Mouse (Mus musculus) gastrocnemius, adult 18-20 months (tissue): Measurements from ENCODE around the gene E2f7. TPM values are rescaled to one million over a fixed set of nuclear protein-coding genes. Genes with fewer than 3 reads are reported as not detected.

Source experiments
- DNase-seq: peaks from one replicate; pipeline ENCODE4 v3.0.0; 2021; ENCODE audit warnings: low spot score
- total RNA-seq, 2 experiments: library from RNA; stranded (reverse); gene quantifications; 2 replicates each; pipeline ENCODE4 v1.2.3; 2021

The E2f7 gene
- total RNA-seq, 2 experiments from 2014 or later: 0.27 to 1.0 TPM

GRCm38 (mm10) chr10:110773201-110773600, 28.0 kb downstream of the E2f7 start:
- no peak for DNase-seq

- DNase-seq: no peak
Measured at GRCm38 (mm10) chr10:110773878-110774277, 28.6 kb downstream of the E2f7 start.

GRCm38 (mm10) chr10:110781772-110782171, 36.5 kb downstream of the E2f7 start:
- DNase-seq: no peak

- DNase-seq: no peak
Measured at GRCm38 (mm10) chr10:110782655-110783054, 37.4 kb downstream of the E2f7 start.

- no peak for DNase-seq
Measured at GRCm38 (mm10) chr10:110788049-110788752, 43.0 kb downstream of the E2f7 start.

GRCm38 (mm10) chr10:110789683-110790082, 44.4 kb downstream of the E2f7 start:
- DNase-seq: no peak

GRCm38 (mm10) chr10:110793150-110793787, 48.0 kb downstream of the E2f7 start:
- no peak for DNase-seq

GRCm38 (mm10) chr10:110794564-110795205, 49.4 kb downstream of the E2f7 start:
- DNase-seq: peak; percentile 19

GRCm38 (mm10) chr10:110795206-110795796, 50.1 kb downstream of the E2f7 start:
- DNase-seq: no peak

GRCm38 (mm10) chr10:110801296-110801695, 56.1 kb downstream of the E2f7 start:
- no peak for DNase-seq

- no peak for DNase-seq
Measured at GRCm38 (mm10) chr10:110804279-110805024, 59.2 kb downstream of the E2f7 start.

GRCm38 (mm10) chr10:110805025-110805740, 59.9 kb downstream of the E2f7 start:
- DNase-seq: no peak

- DNase-seq: no peak
Measured at GRCm38 (mm10) chr10:110806471-110806870, 61.2 kb downstream of the E2f7 start.

- DNase-seq: no peak
Measured at GRCm38 (mm10) chr10:110810528-110810927, 65.3 kb downstream of the E2f7 start.

GRCm38 (mm10) chr10:110811209-110811861, 66.1 kb downstream of the E2f7 start:
- no peak for DNase-seq

- no peak for DNase-seq
Measured at GRCm38 (mm10) chr10:110811862-110812225, 66.6 kb downstream of the E2f7 start.

- no peak for DNase-seq
Measured at GRCm38 (mm10) chr10:110821139-110821538, 75.9 kb downstream of the E2f7 start.

- DNase-seq: no peak
Measured at GRCm38 (mm10) chr10:110821692-110822091, 76.5 kb downstream of the E2f7 start.

- DNase-seq: no peak
Measured at GRCm38 (mm10) chr10:110832336-110832735, 87.1 kb downstream of the E2f7 start.

GRCm38 (mm10) chr10:110835115-110835806, 90.0 kb downstream of the E2f7 start:
- DNase-seq: no peak
